Mouse (Mus musculus): Measurements from ENCODE around the gene Igdcc4. TPM values are rescaled to one million over a fixed set of nuclear protein-coding genes. Genes with fewer than 3 reads are reported as not detected.

Gene Igdcc4
- polyA plus RNA-seq, 1 experiment = 0.08 TPM

DNA sequence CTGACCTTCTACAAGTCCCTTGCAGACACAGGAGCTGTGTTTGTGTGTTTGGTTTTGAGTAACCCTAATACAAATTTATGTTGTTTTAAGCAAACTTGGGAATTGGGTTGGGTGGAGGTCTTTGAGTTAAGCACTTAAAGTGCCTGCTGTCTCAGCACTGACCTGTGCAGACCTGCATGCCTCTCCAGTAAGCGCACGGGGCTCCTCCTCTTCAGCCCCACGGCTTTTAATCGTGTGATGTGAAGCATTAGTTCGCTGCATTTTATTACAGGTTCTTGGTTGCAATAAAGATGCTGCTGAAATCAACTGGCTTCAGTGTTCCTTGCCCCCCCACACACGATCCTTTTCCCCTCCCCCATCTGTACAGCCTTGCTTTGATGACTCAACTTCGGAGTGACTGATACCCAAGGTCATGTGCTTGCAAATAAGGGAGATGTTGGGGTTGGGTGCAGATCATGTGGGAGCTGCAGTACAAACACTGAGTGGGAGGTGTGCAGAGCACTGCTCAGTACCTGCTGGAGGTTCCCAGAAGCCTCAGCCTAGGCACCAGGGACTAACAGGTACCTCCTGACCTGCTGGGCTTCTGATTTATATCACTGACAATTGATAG, 17.0 kb upstream of the Igdcc4 start:
- Histone ChIP-seq H3K36me3 (replicated peaks; ENCODE audit: low read length) (peaks cover 55% of the 10 kb centered on the region), H3K27me3 (replicated peaks) (peaks cover 1% of the 10 kb centered on the region), H3K9me3 (no peaks in the 10 kb centered on the region), H3K4me1 (peaks cover 19% of the 10 kb centered on the region), H3K4me3 (replicated peaks) (no peak overlapping the region)
- TF ChIP-seq FLI1 (IDR thresholded peaks at IDR 0.05; ENCODE audit: low read length) (no peak), GATA1 (IDR thresholded peaks at IDR 0.05; ENCODE audit: borderline replicate concordance, low read length) (no peak)

DNA sequence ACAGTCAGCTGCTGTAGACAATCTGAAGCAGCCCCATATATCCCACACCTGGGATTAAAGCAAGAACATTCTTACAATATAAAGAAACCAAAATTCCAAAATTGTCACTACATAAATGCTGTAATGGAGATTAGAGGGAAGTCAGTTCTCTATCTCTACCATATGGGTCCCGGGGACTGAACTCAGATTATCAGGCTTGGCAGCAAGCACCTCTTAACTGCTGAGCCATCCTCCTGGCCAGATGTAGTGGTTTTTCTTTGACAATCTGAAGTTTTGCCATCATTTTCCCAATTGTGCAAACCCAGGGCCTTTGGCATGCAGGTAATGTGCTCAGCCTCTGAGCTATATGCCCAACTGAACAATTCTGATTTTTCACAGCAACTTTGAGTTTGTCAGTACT, 16.0 kb upstream of the Igdcc4 start:
- H3K4me3 ChIP-seq (replicated peaks) = no peak overlapping the region
- TF ChIP-seq FLI1 (IDR thresholded peaks at IDR 0.05; ENCODE audit: low read length) (no peak), GATA1 (IDR thresholded peaks at IDR 0.05; ENCODE audit: borderline replicate concordance, low read length) (no peak)
- peaks cover 8% of the 10 kb centered on the region for H3K27me3 ChIP-seq (replicated peaks)
- H3K4me1 ChIP-seq = peaks cover 19% of the 10 kb centered on the region
- no peaks in the 10 kb centered on the region for H3K9me3 ChIP-seq
- peaks cover 46% of the 10 kb centered on the region for H3K36me3 ChIP-seq (replicated peaks; ENCODE audit: low read length)

DNA sequence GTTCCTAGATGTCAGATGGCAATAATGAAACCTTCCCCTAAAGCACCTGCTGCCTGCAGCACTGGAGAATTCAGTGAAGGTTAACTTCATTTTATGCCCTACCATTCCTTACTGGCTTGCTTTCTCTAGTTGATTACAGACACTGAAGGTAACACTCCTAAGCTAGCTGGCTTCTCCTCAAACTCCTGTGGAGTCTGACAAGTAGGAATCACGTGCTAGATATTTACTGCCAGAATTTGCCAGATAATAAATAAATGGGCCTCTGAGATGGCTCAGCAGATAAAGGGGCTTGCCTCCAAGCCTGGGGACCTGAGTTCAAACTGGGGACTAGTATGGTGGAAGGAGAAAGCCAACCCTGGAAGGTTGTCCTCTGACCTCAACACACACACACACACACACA, 14.5 kb upstream of the Igdcc4 start:
- Histone ChIP-seq H3K27me3 (replicated peaks) (peaks cover 13% of the 10 kb centered on the region), H3K4me1 (peaks cover 19% of the 10 kb centered on the region), H3K4me3 (replicated peaks) (no peak overlapping the region), H3K9me3 (no peaks in the 10 kb centered on the region), H3K36me3 (replicated peaks; ENCODE audit: low read length) (peaks cover 30% of the 10 kb centered on the region)
- TF ChIP-seq GATA1 (IDR thresholded peaks at IDR 0.05; ENCODE audit: borderline replicate concordance, low read length) (no peak), FLI1 (IDR thresholded peaks at IDR 0.05; ENCODE audit: low read length) (no peak)

DNA sequence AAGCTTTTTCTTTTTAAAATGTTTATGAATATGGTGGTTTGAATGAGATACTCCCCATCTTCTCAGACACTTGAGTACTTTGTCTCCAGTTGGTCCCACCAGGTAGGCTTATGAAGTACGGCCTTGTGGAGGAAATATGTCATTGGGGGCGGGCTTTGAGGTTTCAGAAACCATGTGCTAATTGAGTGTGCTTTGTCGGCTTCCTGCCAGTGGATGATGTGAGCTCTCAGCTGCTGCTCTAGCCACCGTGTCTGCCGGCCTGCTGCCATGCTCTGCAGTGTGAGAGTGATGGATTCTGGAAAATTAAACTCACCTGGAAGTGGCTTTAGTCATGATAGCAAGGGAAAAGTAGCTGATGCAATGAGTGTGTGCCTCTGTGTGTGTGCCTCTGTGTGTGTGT, 13.8 kb upstream of the Igdcc4 start:
- peaks cover 23% of the 10 kb centered on the region for H3K36me3 ChIP-seq (replicated peaks; ENCODE audit: low read length)
- peak overlapping the region; percentile 50 for H3K4me3 ChIP-seq (replicated peaks)
- H3K9me3 ChIP-seq = no peaks in the 10 kb centered on the region
- H3K4me1 ChIP-seq = peaks cover 19% of the 10 kb centered on the region
- no peak for TF ChIP-seq FLI1 (IDR thresholded peaks at IDR 0.05; ENCODE audit: low read length)
- no peak for TF ChIP-seq GATA1 (IDR thresholded peaks at IDR 0.05; ENCODE audit: borderline replicate concordance, low read length)
- H3K27me3 ChIP-seq (replicated peaks) = peaks cover 13% of the 10 kb centered on the region

DNA sequence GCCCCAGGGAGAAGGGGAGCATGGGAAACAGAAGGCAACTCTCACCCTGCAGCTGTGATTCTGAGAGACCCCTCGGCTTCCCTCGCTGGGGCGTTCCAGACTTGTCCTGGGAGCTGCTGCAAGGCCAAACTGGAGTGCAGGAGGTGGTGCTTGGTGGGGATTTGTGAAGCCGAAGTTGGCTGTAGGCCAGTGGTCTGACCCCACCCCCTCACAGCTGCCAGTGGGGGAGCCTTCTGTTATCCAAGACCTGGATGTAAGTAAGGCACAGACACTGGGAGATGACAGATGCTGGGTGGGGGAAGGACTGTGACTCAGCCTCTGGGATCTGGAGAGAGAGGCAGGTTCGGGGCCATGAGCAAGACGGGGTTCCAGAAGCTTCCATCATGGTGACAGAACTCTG, 7.0 kb upstream of the Igdcc4 start:
- Histone ChIP-seq H3K36me3 (replicated peaks; ENCODE audit: low read length) (no peaks in the 10 kb centered on the region), H3K9me3 (peaks cover 8% of the 10 kb centered on the region), H3K27me3 (replicated peaks) (peaks cover 38% of the 10 kb centered on the region), H3K4me1 (no peaks in the 10 kb centered on the region), H3K4me3 (replicated peaks) (no peak overlapping the region)
- TF ChIP-seq FLI1 (IDR thresholded peaks at IDR 0.05; ENCODE audit: low read length) = no peak
- no peak for TF ChIP-seq GATA1 (IDR thresholded peaks at IDR 0.05; ENCODE audit: borderline replicate concordance, low read length)

DNA sequence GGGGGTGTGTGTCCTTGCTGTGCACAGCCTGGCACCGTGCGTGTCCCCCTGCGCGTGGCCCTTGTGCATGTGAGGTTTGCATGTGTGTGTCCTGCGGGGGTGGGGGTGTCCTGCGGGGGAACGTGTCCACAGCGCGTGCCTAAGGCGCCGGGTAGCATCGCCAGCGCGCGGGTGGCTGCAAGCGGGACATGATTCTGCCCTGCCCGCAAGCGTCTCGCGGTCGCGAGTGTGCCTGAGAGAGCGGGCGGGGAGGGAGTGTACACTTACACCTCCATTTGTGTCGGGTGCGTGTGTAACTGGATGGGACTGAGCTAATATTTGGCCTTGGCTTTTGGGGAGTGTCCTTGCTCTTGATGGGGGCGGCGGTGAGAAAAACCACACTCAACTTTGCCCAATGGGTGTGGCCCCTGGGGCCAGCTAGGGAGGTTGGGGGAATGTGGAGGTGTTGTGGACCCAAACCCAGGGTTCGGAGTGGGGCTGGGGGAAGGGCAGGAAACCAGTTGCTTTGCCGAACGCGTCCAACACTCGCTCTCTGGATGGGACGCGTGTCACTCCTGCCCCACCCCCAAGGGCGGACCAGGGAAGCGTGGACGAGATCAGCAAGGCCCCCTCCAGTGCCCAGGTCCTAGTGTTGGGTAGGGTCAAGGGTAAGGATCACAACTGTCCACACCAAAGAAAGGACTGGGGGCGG, 545 bp downstream of the Igdcc4 start:
- no peaks in the 10 kb centered on the region for H3K36me3 ChIP-seq (replicated peaks; ENCODE audit: low read length)
- peak overlapping the region; percentile 90 for H3K4me3 ChIP-seq (replicated peaks)
- H3K9me3 ChIP-seq = peaks cover 22% of the 10 kb centered on the region
- H3K27me3 ChIP-seq (replicated peaks) = peaks cover 80% of the 10 kb centered on the region
- TF ChIP-seq FLI1 (IDR thresholded peaks at IDR 0.05; ENCODE audit: low read length) (no peak), GATA1 (IDR thresholded peaks at IDR 0.05; ENCODE audit: borderline replicate concordance, low read length) (no peak)
- peaks cover 17% of the 10 kb centered on the region for H3K4me1 ChIP-seq

DNA sequence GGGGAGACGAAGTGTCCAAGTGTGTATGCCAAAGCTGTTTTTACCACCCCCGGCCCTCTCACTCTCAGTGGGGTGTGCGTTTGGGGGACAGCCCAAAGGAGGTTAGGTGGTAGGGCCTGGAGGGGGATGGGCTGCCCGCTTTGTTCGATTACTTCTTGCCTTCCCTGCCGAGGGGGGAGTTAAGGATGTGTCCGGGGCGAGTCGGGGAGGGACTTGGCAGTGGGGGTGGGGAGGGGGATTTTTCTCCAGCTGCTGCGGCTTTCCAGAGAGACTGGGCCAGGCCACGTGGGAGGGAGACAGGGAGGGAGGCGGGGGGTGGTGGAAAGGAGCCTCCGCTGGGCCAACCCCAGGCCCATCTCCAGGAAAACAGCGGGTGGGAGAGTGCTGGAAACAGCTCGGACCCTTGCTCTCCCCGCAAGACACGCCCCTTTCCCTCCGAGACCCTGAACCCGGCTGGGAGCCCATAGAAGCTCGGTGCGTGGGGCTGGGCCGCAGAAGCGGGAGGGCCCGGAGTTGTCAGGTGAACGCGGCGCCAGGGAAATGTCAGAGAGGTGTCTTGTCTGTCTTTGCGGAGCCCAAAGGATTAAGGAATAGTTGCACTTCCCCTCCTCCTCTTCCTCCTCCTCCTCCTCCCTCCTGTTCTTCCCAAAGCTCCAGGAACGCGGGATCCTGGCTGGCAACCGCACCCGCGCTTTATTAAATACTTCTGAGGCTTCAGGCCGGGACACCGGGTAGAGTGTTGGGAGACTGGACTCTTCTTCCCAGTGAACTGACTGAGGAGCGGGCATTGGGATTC, 1.3 kb downstream of the Igdcc4 start:
- TF ChIP-seq FLI1 (IDR thresholded peaks at IDR 0.05; ENCODE audit: low read length) (no peak), GATA1 (IDR thresholded peaks at IDR 0.05; ENCODE audit: borderline replicate concordance, low read length) (no peak)
- Histone ChIP-seq H3K36me3 (replicated peaks; ENCODE audit: low read length) (no peaks in the 10 kb centered on the region), H3K27me3 (replicated peaks) (peaks cover 79% of the 10 kb centered on the region), H3K4me1 (peaks cover 17% of the 10 kb centered on the region), H3K4me3 (replicated peaks) (peak overlapping the region; percentile 90), H3K9me3 (peaks cover 22% of the 10 kb centered on the region)

DNA sequence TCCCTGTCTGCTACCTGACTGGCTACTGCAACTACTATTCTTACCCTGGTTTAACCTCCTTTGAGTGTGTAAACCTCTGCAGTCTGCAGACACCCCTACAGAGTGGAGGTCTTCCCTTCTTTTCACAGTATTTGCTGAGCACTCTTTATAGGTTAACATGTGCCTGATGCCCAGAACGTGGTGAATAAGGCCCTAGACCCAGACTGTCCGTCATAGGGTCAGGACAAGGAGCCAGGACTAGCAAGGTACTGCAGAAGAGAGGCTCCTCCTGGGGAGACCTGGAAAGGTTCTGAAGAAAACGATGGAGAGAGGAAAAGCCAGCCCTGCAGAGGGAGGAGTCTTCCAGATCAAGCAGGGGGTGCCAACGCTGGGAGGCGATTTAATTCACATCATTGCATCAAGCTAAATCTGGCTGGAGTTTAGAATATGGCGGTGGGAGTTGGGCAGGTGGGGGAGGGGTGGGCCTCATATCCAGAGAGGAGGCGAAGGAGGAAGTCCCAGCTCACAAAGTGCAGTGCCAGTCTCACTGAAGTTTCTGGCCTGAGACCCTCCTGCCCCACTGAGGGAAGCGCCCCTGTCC, 2.0 kb downstream of the Igdcc4 start:
- Histone ChIP-seq H3K27me3 (replicated peaks) (peaks cover 82% of the 10 kb centered on the region), H3K4me1 (peaks cover 17% of the 10 kb centered on the region), H3K9me3 (peaks cover 22% of the 10 kb centered on the region), H3K4me3 (replicated peaks) (no peak overlapping the region), H3K36me3 (replicated peaks; ENCODE audit: low read length) (no peaks in the 10 kb centered on the region)
- TF ChIP-seq FLI1 (IDR thresholded peaks at IDR 0.05; ENCODE audit: low read length) = no peak
- TF ChIP-seq GATA1 (IDR thresholded peaks at IDR 0.05; ENCODE audit: borderline replicate concordance, low read length) = no peak

DNA sequence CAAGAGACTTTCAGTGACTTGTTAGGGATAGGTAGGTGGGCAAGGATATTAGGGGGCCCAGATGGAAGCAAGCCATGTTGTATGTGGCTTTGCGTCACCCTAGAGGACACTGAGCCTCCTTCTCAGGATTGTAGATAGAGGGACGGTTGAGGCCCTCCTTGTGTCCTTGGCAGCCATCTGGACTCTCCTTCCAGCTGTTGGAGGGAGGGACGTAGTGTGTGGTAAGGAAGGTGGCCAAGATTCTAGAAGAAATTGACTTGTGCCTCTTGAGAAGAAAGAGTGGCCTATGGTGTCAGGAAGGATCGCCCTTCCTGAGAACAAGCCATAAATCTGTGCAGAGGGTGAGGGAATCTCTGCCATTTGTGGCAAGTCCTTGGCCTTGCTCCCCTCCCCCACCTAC, 5.5 kb downstream of the Igdcc4 start:
- peaks cover 11% of the 10 kb centered on the region for H3K4me1 ChIP-seq
- no peaks in the 10 kb centered on the region for H3K36me3 ChIP-seq (replicated peaks; ENCODE audit: low read length)
- peaks cover 80% of the 10 kb centered on the region for H3K27me3 ChIP-seq (replicated peaks)
- no peak overlapping the region for H3K4me3 ChIP-seq (replicated peaks)
- H3K9me3 ChIP-seq = no peaks in the 10 kb centered on the region
- TF ChIP-seq GATA1 (IDR thresholded peaks at IDR 0.05; ENCODE audit: borderline replicate concordance, low read length) = no peak
- TF ChIP-seq FLI1 (IDR thresholded peaks at IDR 0.05; ENCODE audit: low read length) = no peak
